Mouse (Mus musculus) spleen, adult 12 weeks (tissue): ENCODE measurements around the gene Usp28.

Experiments
- DNase-seq: peaks from one replicate; pipeline ENCODE4 v3.0.0; 2022; ENCODE audit warnings: low spot score

Gene Usp28

GRCm38 (mm10) chr9:49023956-49024355, 38.8 kb downstream of the Usp28 start:
- no peak for DNase-seq

GRCm38 (mm10) chr9:49024529-49024928, 39.4 kb downstream of the Usp28 start:
- DNase-seq, result no peak

- no peak for DNase-seq
These were observed 49.6 kb downstream of the Usp28 start for GRCm38 (mm10) chr9:49034764-49035163.

- DNase-seq, result no peak
These were observed 65.7 kb downstream of the Usp28 start for GRCm38 (mm10) chr9:49050901-49051300.

- DNase-seq, result peak; percentile 21
These were observed 66.2 kb downstream of the Usp28 start for GRCm38 (mm10) chr9:49051349-49051748.

- no peak for DNase-seq
These were observed 68.9 kb downstream of the Usp28 start for GRCm38 (mm10) chr9:49054028-49054427.

GRCm38 (mm10) chr9:49055333-49056205, 70.4 kb downstream of the Usp28 start, which contains the start of gene Zw10:
Zw10 (plus strand) TSS chr9:49055613.
- peak; percentile 88 for DNase-seq

- DNase-seq, result no peak
These were observed 91.7 kb downstream of the Usp28 start for GRCm38 (mm10) chr9:49076847-49077246.

GRCm38 (mm10) chr9:49081107-49081506, 95.9 kb downstream of the Usp28 start, which contains the start of gene Tmprss5:
Tmprss5 (plus strand) TSS chr9:49081260.
- DNase-seq, result no peak

- no peak for DNase-seq
These were observed 96.4 kb downstream of the Usp28 start for GRCm38 (mm10) chr9:49081561-49081960.

GRCm38 (mm10) chr9:49087317-49087716, 102.1 kb downstream of the Usp28 start:
- no peak for DNase-seq
